Mouse (Mus musculus): ENCODE results near the gene Mymx.

GRCm38 (mm10) chr17:45556107-45556489 is 45.8 kb downstream of the Mymx start:
- no peak for TF ChIP-seq CTCF (IDR thresholded peaks at IDR 0.05; ENCODE audit: extremely low read depth, insufficient read length, insufficient replicate concordance, low read depth, low read length)
- no peak for TF ChIP-seq POLR2A (IDR thresholded peaks at IDR 0.05; ENCODE audit: low read depth, low read length)

Data from small intestine, adult 2 months (tissue).